ENCODE assay signal across 30 mouse cellular contexts in genomic region chr2:127850371-127850770, GRCm38 (mm10). TPM values are rescaled to one million over a fixed set of nuclear protein-coding genes. Genes with fewer than 3 reads are reported as not detected.
DNase-seq lines count a peak whose midpoint lies in the region; ATAC-seq and TF ChIP-seq lines count a peak whose summit lies in the region.
"Had no signal": no experiment of that assay in that cellular context is flagged by ENCODE, and none has a peak within 500 bp of the region (broad histone marks: within the 10 kb centered on the region; RNA-seq: fewer than 3 reads in every experiment).

No protein-coding gene starts in this region.

- no peak for TF ChIP-seq POLR2A in myocyte (IDR thresholded peaks at IDR 0.05; ENCODE audit: insufficient read length, low read depth)

- intact Hi-C loops in heart, postnatal 10 days (cut with DNase I): no loop called here
- intact Hi-C loops in heart, postnatal 25 days (cut with DNase I): no loop called here

- no peak overlapping the region for H3K27ac ChIP-seq in lung, postnatal 0 days (ENCODE audit: low read length)
- no peak overlapping the region for H3K27ac ChIP-seq in forebrain, embryonic 13.5 days
- H3K27ac ChIP-seq: forebrain, embryonic 15.5 days; gastrocnemius, adult 2 months; heart, adult 2 months; hindbrain, embryonic 13.5 days; limb, embryonic 13.5 days; neural tube, embryonic 15.5 days; stomach, postnatal 0 days had no signal

- peaks cover 3% of the 10 kb centered on the region; the same call in 1 of the 2 replicates for H3K4me1 ChIP-seq in lung, postnatal 0 days (ENCODE audit: insufficient read depth, low read depth, low read length)
- no peaks in the 10 kb centered on the region for H3K4me1 ChIP-seq in forebrain, embryonic 13.5 days
- H3K4me1 ChIP-seq: forebrain, embryonic 15.5 days; hindbrain, embryonic 13.5 days; limb, embryonic 13.5 days; neural tube, embryonic 15.5 days had no signal

- ATAC-seq in lung, postnatal 0 days: peak; percentile 73
- no peak for ATAC-seq in forebrain, embryonic 13.5 days
- no peak for ATAC-seq in erythroblast, adult 5-6 weeks (replicated peaks; ENCODE audit: low FRiP score, poor library complexity, severe bottlenecking)
- ATAC-seq: forebrain, embryonic 15.5 days; intestine, embryonic 16.5 days had no signal

- no peak for TF ChIP-seq CTCF in C2C12 (IDR thresholded peaks at IDR 0.05; ENCODE audit: control insufficient read depth, insufficient read depth, insufficient read length)
- TF ChIP-seq CTCF in lung, postnatal 0 days (IDR thresholded peaks at IDR 0.05): no peak

- peak; percentile 77 for TF ChIP-seq EP300 in lung, postnatal 0 days (IDR thresholded peaks at IDR 0.05)

- no peaks in the 10 kb centered on the region for H3K36me3 ChIP-seq in C2C12 (ENCODE audit: control insufficient read depth, insufficient read depth)
- H3K36me3 ChIP-seq in lung, postnatal 0 days (ENCODE audit: insufficient read depth, low read length): no peaks in the 10 kb centered on the region
- no peaks in the 10 kb centered on the region for H3K36me3 ChIP-seq in myocyte (ENCODE audit: control insufficient read depth, insufficient read depth)
- H3K36me3 ChIP-seq in forebrain, embryonic 13.5 days (ENCODE audit: poor library complexity, severe bottlenecking): no peaks in the 10 kb centered on the region
- H3K36me3 ChIP-seq: forebrain, embryonic 15.5 days; G1E; hindbrain, embryonic 13.5 days; limb, embryonic 13.5 days; neural tube, embryonic 15.5 days had no signal

- H3K79me2 ChIP-seq in C2C12 (ENCODE audit: control insufficient read depth, insufficient read depth) (no peaks in the 10 kb centered on the region), myocyte (ENCODE audit: control insufficient read depth, insufficient read depth) (no peaks in the 10 kb centered on the region)

- WGBS in lung, postnatal 0 days: 80% methylated on average over 2 of the region's 2 CpGs
- 94% methylated on average over 2 of the region's 2 CpGs for WGBS in forebrain, embryonic 13.5 days

- peak; percentile 21 to 26 for DNase-seq in heart, postnatal 10 days
- DNase-seq in heart, postnatal 25 days (ENCODE audit: low spot score): no peak
- peak; percentile 88 for DNase-seq in lung, postnatal 0 days (ENCODE audit: low spot score)
- DNase-seq: cerebellum, adult 2 months; cerebellum, postnatal 25 days; gastrocnemius, adult 2 months; gastrocnemius, postnatal 36 days; heart, adult 2 months; heart, postnatal 36 days; kidney, postnatal 14 days; midbrain, embryonic 14.5 days; retina, postnatal 1 day; right cerebral cortex, postnatal 25 days; thymus, adult 2 months; thymus, postnatal 36 days had no signal

- no peak overlapping the region for H3K4me2 ChIP-seq in lung, postnatal 0 days (replicated peaks; ENCODE audit: low read depth, low read length)
- peak overlapping the region; percentile 40 for H3K4me2 ChIP-seq in myocyte (ENCODE audit: low read depth)
- H3K4me2 ChIP-seq in forebrain, embryonic 13.5 days: no peak overlapping the region
- H3K4me2 ChIP-seq: forebrain, embryonic 15.5 days; hindbrain, embryonic 13.5 days; limb, embryonic 13.5 days; liver, embryonic 11.5 days; neural tube, embryonic 15.5 days had no signal

- no peaks in the 10 kb centered on the region for H3K9me3 ChIP-seq in lung, postnatal 0 days (ENCODE audit: low read length)
- no peaks in the 10 kb centered on the region for H3K9me3 ChIP-seq in forebrain, embryonic 13.5 days (replicated peaks)
- H3K9me3 ChIP-seq: forebrain, embryonic 15.5 days; G1E; hindbrain, embryonic 13.5 days; limb, embryonic 13.5 days; neural tube, embryonic 15.5 days had no signal

- no peak overlapping the region for H3ac ChIP-seq in C2C12 (ENCODE audit: control insufficient read depth, insufficient read length, low read depth)
- H3ac ChIP-seq in myocyte (ENCODE audit: control insufficient read depth, insufficient read length): no peak overlapping the region

- no peaks in the 10 kb centered on the region for H3K79me3 ChIP-seq in C2C12 (ENCODE audit: low read depth)

- H3K27me3 ChIP-seq in C2C12 (ENCODE audit: control insufficient read depth, insufficient read depth, insufficient read length): no peaks in the 10 kb centered on the region
- no peaks in the 10 kb centered on the region for H3K27me3 ChIP-seq in lung, postnatal 0 days (replicated peaks; ENCODE audit: insufficient read depth, low read length)
- no peaks in the 10 kb centered on the region for H3K27me3 ChIP-seq in myocyte (ENCODE audit: control insufficient read depth, insufficient read depth, insufficient read length)
- no peaks in the 10 kb centered on the region for H3K27me3 ChIP-seq in forebrain, embryonic 13.5 days
- H3K27me3 ChIP-seq: forebrain, embryonic 15.5 days; hindbrain, embryonic 13.5 days; neural tube, embryonic 15.5 days had no signal

- H3K9ac ChIP-seq in lung, postnatal 0 days (replicated peaks; ENCODE audit: low read depth): no peak overlapping the region
- no peak overlapping the region for H3K9ac ChIP-seq in forebrain, embryonic 13.5 days
- H3K9ac ChIP-seq: forebrain, embryonic 15.5 days; hindbrain, embryonic 13.5 days; limb, embryonic 13.5 days; neural tube, embryonic 15.5 days had no signal

- H3K4me3 ChIP-seq in C2C12 (ENCODE audit: insufficient read depth, poor library complexity, severe bottlenecking): no peak overlapping the region
- no peak overlapping the region for H3K4me3 ChIP-seq in lung, postnatal 0 days (ENCODE audit: low read depth, low read length)
- H3K4me3 ChIP-seq in myocyte: no peak overlapping the region
- no peak overlapping the region for H3K4me3 ChIP-seq in forebrain, embryonic 13.5 days
- H3K4me3 ChIP-seq: forebrain, embryonic 15.5 days; gastrocnemius, adult 2 months; heart, adult 2 months; hindbrain, embryonic 13.5 days; limb, embryonic 13.5 days; neural tube, embryonic 15.5 days had no signal

TF ChIP-seq in C2C12, 6 proteins besides CTCF, POLR2A, EP300 and RAD21:
- TF ChIP-seq MYOD1 (IDR thresholded peaks at IDR 0.05; ENCODE audit: control insufficient read depth, insufficient read length, low read depth): peak; percentile 45
- no peak for TF ChIP-seq USF1 (IDR thresholded peaks at IDR 0.05; ENCODE audit: low read depth)
TF ChIP-seq in C2C12: peak in this region for 1.

TF ChIP-seq in myocyte, 11 proteins besides CTCF, POLR2A, EP300 and RAD21:
- TF ChIP-seq POLR2AphosphoS2 (IDR thresholded peaks at IDR 0.05; ENCODE audit: insufficient read length, low read depth) (no peak), MYOD1 (IDR thresholded peaks at IDR 0.05; ENCODE audit: control insufficient read depth in 1 of 3, insufficient read length in 2 of 3, low read depth in 2 of 3) (peak in 1 of 3 experiments; percentile 33), USF1 (IDR thresholded peaks at IDR 0.05; ENCODE audit: low read depth) (no peak), TCF3 (IDR thresholded peaks at IDR 0.05; ENCODE audit: insufficient read length, low read depth) (no peak), MYOG (IDR thresholded peaks at IDR 0.05; ENCODE audit: control insufficient read depth in 1 of 3, insufficient read depth in 1 of 3, insufficient read length in 2 of 3, low read depth in 2 of 3) (peak in 1 of 3 experiments; percentile 39), TCF12 (IDR thresholded peaks at IDR 0.05; ENCODE audit: insufficient read depth, poor library complexity, severe bottlenecking) (no peak)

RNA-seq across cellular contexts. Expression of gene Acoxl, which starts 11.7 kb away (rescaled TPM):
- under 1 TPM in 1 of 2 experiments, not detected in 1; 0.10 TPM for total RNA-seq in heart, postnatal 10 days (2021)
- not detected for total RNA-seq in heart, postnatal 25 days (2021)
- polyA plus RNA-seq in C2C12 (2012; fragmentation: generic; extraction: Trizol): not detected
- 16.1 and 17.0 TPM in 2 replicates for polyA plus RNA-seq in lung, postnatal 0 days (2015; fragmentation: Nextera tagmentation; extraction: Ambion mirVana)
- 0.01 TPM for polyA plus RNA-seq in myocyte (2012; fragmentation: generic; extraction: Trizol)
- not detected in 2 replicates for polyA plus RNA-seq in forebrain, embryonic 13.5 days (2015; fragmentation: Nextera tagmentation; extraction: Ambion mirVana)
- not detected in 2 replicates for total RNA-seq in erythroblast, adult 5-6 weeks (2015; ENCODE audit: low replicate concordance)
- not detected in 2 replicates for total RNA-seq in erythroblast, adult 5-6 weeks (2017; ENCODE audit: low replicate concordance)
- total RNA-seq: heart, adult 2 months; heart, postnatal 36 days; left cerebral cortex, adult 18-20 months; left cerebral cortex, postnatal 14 days; monocyte, adult 5-6 weeks had no signal
- polyA plus RNA-seq: cerebellum, adult 2 months; hindbrain, embryonic 13.5 days had no signal

RNA-seq across cellular contexts. Expression of gene Bub1, which starts 18.7 kb away (rescaled TPM):
- 1 to 10 TPM; 5.6 to 6.0 TPM for total RNA-seq in heart, postnatal 10 days (2021)
- total RNA-seq in heart, postnatal 25 days (2021): under 1 TPM; 0.45 to 0.78 TPM
- polyA plus RNA-seq in C2C12 (2012; fragmentation: generic; extraction: Trizol) (10.0 TPM), myocyte (2012; fragmentation: generic; extraction: Trizol) (4.3 TPM)
- 1.4 and 2.6 TPM in 2 replicates for polyA plus RNA-seq in lung, postnatal 0 days (2015; fragmentation: Nextera tagmentation; extraction: Ambion mirVana)
- polyA plus RNA-seq in forebrain, embryonic 13.5 days (2015; fragmentation: Nextera tagmentation; extraction: Ambion mirVana): 52.2 and 58.3 TPM in 2 replicates
- total RNA-seq in erythroblast, adult 5-6 weeks (2015; ENCODE audit: low replicate concordance): 17.6 and 31.1 TPM in 2 replicates
- 18.7 and 20.6 TPM in 2 replicates for total RNA-seq in erythroblast, adult 5-6 weeks (2017; ENCODE audit: low replicate concordance)
- total RNA-seq: gastrocnemius, adult 2 months; left cerebral cortex, adult 18-20 months had no signal

RNA-seq across cellular contexts. Expression of gene Mtln, which starts 58.1 kb away (rescaled TPM):
- total RNA-seq in heart, postnatal 10 days (2021): 10 to 100 TPM; 34.9 to 36.5 TPM
- 10 to 100 TPM; 57.2 to 59.9 TPM for total RNA-seq in heart, postnatal 25 days (2021)
- polyA plus RNA-seq in C2C12 (2012; fragmentation: generic; extraction: Trizol): 41.3 TPM
- polyA plus RNA-seq in lung, postnatal 0 days (2015; fragmentation: Nextera tagmentation; extraction: Ambion mirVana): 40.4 and 42.7 TPM in 2 replicates
- 67.6 TPM for polyA plus RNA-seq in myocyte (2012; fragmentation: generic; extraction: Trizol)
- 35.1 and 35.7 TPM in 2 replicates for polyA plus RNA-seq in forebrain, embryonic 13.5 days (2015; fragmentation: Nextera tagmentation; extraction: Ambion mirVana)
- total RNA-seq in erythroblast, adult 5-6 weeks (2015; ENCODE audit: low replicate concordance): 1.7 and 5.6 TPM in 2 replicates
- total RNA-seq in erythroblast, adult 5-6 weeks (2017; ENCODE audit: low replicate concordance): 2.1 and 7.9 TPM in 2 replicates

Comparison
In these comparisons a context has a peak if more than half of its experiments do, and no peak if none do; other contexts are left out.
1. RNA of gene Acoxl, which starts 11.7 kb away (polyA plus RNA-seq): 16.1 to 17.0 TPM in lung, postnatal 0 days; 0.01 TPM in myocyte (single experiment), not detected in C2C12 (single experiment) and not detected in forebrain, embryonic 13.5 days; every median in the first group is over 10 times any median in the second.